Mouse (Mus musculus): ENCODE measurements around the gene Ly6g6c. TPM values are rescaled to one million over a fixed set of nuclear protein-coding genes. Genes with fewer than 3 reads are reported as not detected.

The Ly6g6c gene
- polyA plus RNA-seq, 1 experiment from 2014 or later = not detected

- Histone ChIP-seq H3K36me3 (peaks cover 46% of the 10 kb centered on the region), H3K9me3 (no peaks in the 10 kb centered on the region), H3K4me1 (peaks cover 8% of the 10 kb centered on the region), H3K27ac (replicated peaks) (no peak within 1 kb of the TSS), H3K9ac (replicated peaks) (no peak within 1 kb of the TSS), H3K4me2 (replicated peaks) (no peak within 1 kb of the TSS), H3K27me3 (no peaks in the 10 kb centered on the region), H3K4me3 (no peak within 1 kb of the TSS)
- WGBS = 81% methylated on average over 8 of the region's 8 CpGs
- no peak for ATAC-seq (replicated peaks)
These were observed 50.1 kb downstream of the Ly6g6c start, which contains the start of gene Ly6g5b for GRCm38 (mm10) chr17:35115046-35116019. TSS of gene Ly6g5b (minus strand) at chr17:35115428.

Other genes with a start within 250 kb of the Ly6g6c start
- gene Stk19, start 228.4 kb upstream of the Ly6g6c start, polyA plus RNA-seq (2015; fragmentation: Nextera tagmentation; extraction: Ambion mirVana) = 39.8 and 43.0 TPM in 2 replicates
- 75.2 and 77.8 TPM in 2 replicates for gene Dxo, start 228.4 kb upstream of the Ly6g6c start, polyA plus RNA-seq (2015; fragmentation: Nextera tagmentation; extraction: Ambion mirVana)
- gene Skiv2l, start 215.2 kb upstream of the Ly6g6c start, polyA plus RNA-seq (2015; fragmentation: Nextera tagmentation; extraction: Ambion mirVana) = 59.6 and 59.7 TPM in 2 replicates
- 94.9 and 97.1 TPM in 2 replicates for gene Nelfe, start 215.0 kb upstream of the Ly6g6c start, polyA plus RNA-seq (2015; fragmentation: Nextera tagmentation; extraction: Ambion mirVana)
- gene Cfb, start 202.9 kb upstream of the Ly6g6c start, polyA plus RNA-seq (2015; fragmentation: Nextera tagmentation; extraction: Ambion mirVana) = 1.8 and 2.1 TPM in 2 replicates
- gene Zbtb12, start 185.9 kb upstream of the Ly6g6c start, polyA plus RNA-seq (2015; fragmentation: Nextera tagmentation; extraction: Ambion mirVana) = 9.5 and 9.9 TPM in 2 replicates
- gene Gm20547, start 183.3 kb upstream of the Ly6g6c start, polyA plus RNA-seq (2015; fragmentation: Nextera tagmentation; extraction: Ambion mirVana) = 0.17 TPM in 1 of 2 replicates, not detected in the other
- gene C2, start 167.1 kb upstream of the Ly6g6c start, polyA plus RNA-seq (2015; fragmentation: Nextera tagmentation; extraction: Ambion mirVana) = 0.77 and 1.5 TPM in 2 replicates
- gene Ehmt2, start 166.9 kb upstream of the Ly6g6c start, polyA plus RNA-seq (2015; fragmentation: Nextera tagmentation; extraction: Ambion mirVana) = 108 and 111 TPM in 2 replicates
- not detected in 2 replicates for gene Slc44a4, start 150.9 kb upstream of the Ly6g6c start, polyA plus RNA-seq (2015; fragmentation: Nextera tagmentation; extraction: Ambion mirVana)
- 27.9 and 31.0 TPM in 2 replicates for gene Neu1, start 134.1 kb upstream of the Ly6g6c start, polyA plus RNA-seq (2015; fragmentation: Nextera tagmentation; extraction: Ambion mirVana)
- gene Hspa1b, start 106.2 kb upstream of the Ly6g6c start, polyA plus RNA-seq (2015; fragmentation: Nextera tagmentation; extraction: Ambion mirVana) = 0.10 and 0.17 TPM in 2 replicates
- gene Gm20481, start 95.5 kb upstream of the Ly6g6c start, polyA plus RNA-seq (2015; fragmentation: Nextera tagmentation; extraction: Ambion mirVana) = not detected in 2 replicates
- 3.6 and 3.7 TPM in 2 replicates for gene Hspa1a, start 93.2 kb upstream of the Ly6g6c start, polyA plus RNA-seq (2015; fragmentation: Nextera tagmentation; extraction: Ambion mirVana)
- 1.5 TPM in 2 replicates for gene Hspa1l, start 92.7 kb upstream of the Ly6g6c start, polyA plus RNA-seq (2015; fragmentation: Nextera tagmentation; extraction: Ambion mirVana)
- 132 and 149 TPM in 2 replicates for gene Lsm2, start 83.5 kb upstream of the Ly6g6c start, polyA plus RNA-seq (2015; fragmentation: Nextera tagmentation; extraction: Ambion mirVana)
- 82.9 and 88.6 TPM in 2 replicates for gene Vars, start 64.4 kb upstream of the Ly6g6c start, polyA plus RNA-seq (2015; fragmentation: Nextera tagmentation; extraction: Ambion mirVana)
- 0.14 and 0.28 TPM in 2 replicates for gene Vwa7, start 48.8 kb upstream of the Ly6g6c start, polyA plus RNA-seq (2015; fragmentation: Nextera tagmentation; extraction: Ambion mirVana)
- gene Sapcd1, start 37.4 kb upstream of the Ly6g6c start, polyA plus RNA-seq (2015; fragmentation: Nextera tagmentation; extraction: Ambion mirVana) = 5.8 and 5.9 TPM in 2 replicates
- 2.8 and 3.2 TPM in 2 replicates for gene Msh5, start 18.6 kb upstream of the Ly6g6c start, polyA plus RNA-seq (2015; fragmentation: Nextera tagmentation; extraction: Ambion mirVana)
- 98.4 and 100 TPM in 2 replicates for gene Clic1, start 15.4 kb upstream of the Ly6g6c start, polyA plus RNA-seq (2015; fragmentation: Nextera tagmentation; extraction: Ambion mirVana)
- 540 and 556 TPM in 2 replicates for gene Ddah2, start 6.4 kb upstream of the Ly6g6c start, polyA plus RNA-seq (2015; fragmentation: Nextera tagmentation; extraction: Ambion mirVana)
- gene Mpig6b, start 796 bp downstream of the Ly6g6c start, polyA plus RNA-seq (2015; fragmentation: Nextera tagmentation; extraction: Ambion mirVana) = 0.15 and 0.17 TPM in 2 replicates
- 10.0 and 11.9 TPM in 2 replicates for gene Ly6g6e, start 11.5 kb downstream of the Ly6g6c start, polyA plus RNA-seq (2015; fragmentation: Nextera tagmentation; extraction: Ambion mirVana)
- 0.46 and 0.47 TPM in 2 replicates for gene Ly6g6d, start 12.7 kb downstream of the Ly6g6c start, polyA plus RNA-seq (2015; fragmentation: Nextera tagmentation; extraction: Ambion mirVana)
- gene Ly6g6f, start 20.2 kb downstream of the Ly6g6c start, polyA plus RNA-seq (2015; fragmentation: Nextera tagmentation; extraction: Ambion mirVana) = 0.32 TPM in 1 of 2 replicates, not detected in the other
- gene Abhd16a, start 23.9 kb downstream of the Ly6g6c start, polyA plus RNA-seq (2015; fragmentation: Nextera tagmentation; extraction: Ambion mirVana) = 93.2 and 97.4 TPM in 2 replicates
- gene Ly6g5c, start 42.9 kb downstream of the Ly6g6c start, polyA plus RNA-seq (2015; fragmentation: Nextera tagmentation; extraction: Ambion mirVana) = not detected in 2 replicates
- 1.2 and 1.3 TPM in 2 replicates for gene Ly6g5b, start 50.0 kb downstream of the Ly6g6c start, polyA plus RNA-seq (2015; fragmentation: Nextera tagmentation; extraction: Ambion mirVana)
- 29.3 and 32.0 TPM in 2 replicates for gene Gpank1, start 56.1 kb downstream of the Ly6g6c start, polyA plus RNA-seq (2015; fragmentation: Nextera tagmentation; extraction: Ambion mirVana)
- 307 and 309 TPM in 2 replicates for gene Csnk2b, start 56.7 kb downstream of the Ly6g6c start, polyA plus RNA-seq (2015; fragmentation: Nextera tagmentation; extraction: Ambion mirVana)
- gene D17H6S53E, start 61.0 kb downstream of the Ly6g6c start, polyA plus RNA-seq (2015; fragmentation: Nextera tagmentation; extraction: Ambion mirVana) = 8.7 TPM in 2 replicates
- gene Apom, start 66.7 kb downstream of the Ly6g6c start, polyA plus RNA-seq (2015; fragmentation: Nextera tagmentation; extraction: Ambion mirVana) = 0.28 and 0.31 TPM in 2 replicates
- gene Bag6, start 69.8 kb downstream of the Ly6g6c start, polyA plus RNA-seq (2015; fragmentation: Nextera tagmentation; extraction: Ambion mirVana) = 92.3 and 93.8 TPM in 2 replicates
- 185 and 208 TPM in 2 replicates for gene Prrc2a, start 99.5 kb downstream of the Ly6g6c start, polyA plus RNA-seq (2015; fragmentation: Nextera tagmentation; extraction: Ambion mirVana)
- gene Aif1, start 110.7 kb downstream of the Ly6g6c start, polyA plus RNA-seq (2015; fragmentation: Nextera tagmentation; extraction: Ambion mirVana) = 5.7 and 7.8 TPM in 2 replicates
- gene Lst1, start 123.1 kb downstream of the Ly6g6c start, polyA plus RNA-seq (2015; fragmentation: Nextera tagmentation; extraction: Ambion mirVana) = 6.2 and 6.8 TPM in 2 replicates
- 0.25 and 0.70 TPM in 2 replicates for gene Ltb, start 129.1 kb downstream of the Ly6g6c start, polyA plus RNA-seq (2015; fragmentation: Nextera tagmentation; extraction: Ambion mirVana)
- gene Tnf, start 136.6 kb downstream of the Ly6g6c start, polyA plus RNA-seq (2015; fragmentation: Nextera tagmentation; extraction: Ambion mirVana) = not detected in 2 replicates
- 0.36 TPM in 1 of 2 replicates, not detected in the other for gene Lta, start 140.0 kb downstream of the Ly6g6c start, polyA plus RNA-seq (2015; fragmentation: Nextera tagmentation; extraction: Ambion mirVana)
- 0.61 and 1.1 TPM in 2 replicates for gene Gm16181, start 155.4 kb downstream of the Ly6g6c start, polyA plus RNA-seq (2015; fragmentation: Nextera tagmentation; extraction: Ambion mirVana)
- 38.2 and 41.5 TPM in 2 replicates for gene Atp6v1g2, start 168.3 kb downstream of the Ly6g6c start, polyA plus RNA-seq (2015; fragmentation: Nextera tagmentation; extraction: Ambion mirVana)
- 11.7 and 12.3 TPM in 2 replicates for gene Nfkbil1, start 170.4 kb downstream of the Ly6g6c start, polyA plus RNA-seq (2015; fragmentation: Nextera tagmentation; extraction: Ambion mirVana)
- 478 and 488 TPM in 2 replicates for gene Ddx39b, start 176.4 kb downstream of the Ly6g6c start, polyA plus RNA-seq (2015; fragmentation: Nextera tagmentation; extraction: Ambion mirVana)
- gene H2-D1, start 197.3 kb downstream of the Ly6g6c start, polyA plus RNA-seq (2015; fragmentation: Nextera tagmentation; extraction: Ambion mirVana) = 48.1 and 50.1 TPM in 2 replicates